Mouse (Mus musculus) liver, embryonic 12.5 days (tissue): ENCODE measurements around the gene Orc1. TPM values are rescaled to one million over a fixed set of nuclear protein-coding genes. Genes with fewer than 3 reads are reported as not detected.
A peak's percentile ranks its signal among the peaks of the same experiment; 100 is the strongest.

Experiments used
- ATAC-seq: fragments of 200-750 bp; cut with Nextera tagmentation; 2 replicates; pipeline ENCODE4 v1.8.0; 2017; ENCODE audit warnings: moderate number of reproducible peaks, mild to moderate bottlenecking, moderate library complexity
- H3K27ac ChIP-seq: fragments of 300-500 bp; sonication (generic); 2 replicates; pipeline ENCODE4 v1.5.1; 2016; ENCODE audit warnings: mild to moderate bottlenecking
- H3K27me3 ChIP-seq: fragments of 300-500 bp; sonication (generic); replicated peaks from 2 replicates; pipeline ENCODE4 v1.6.1; 2016; ENCODE audit warnings: mild to moderate bottlenecking, moderate library complexity
- H3K36me3 ChIP-seq: fragments of 300-500 bp; sonication (generic); 2 replicates; pipeline ENCODE4 v1.6.1; 2016; ENCODE audit warnings: mild to moderate bottlenecking, moderate library complexity
- H3K4me1 ChIP-seq: fragments of 300-500 bp; sonication (generic); 2 replicates; pipeline ENCODE4 v1.6.1; 2016
- H3K4me2 ChIP-seq: fragments of 300-500 bp; sonication (generic); 2 replicates; pipeline ENCODE4 v1.6.1; 2016; ENCODE audit warnings: mild to moderate bottlenecking, moderate library complexity
- H3K4me3 ChIP-seq: fragments of 300-500 bp; sonication (generic); 2 replicates; pipeline ENCODE4 v1.5.1; 2016; ENCODE audit warnings: mild to moderate bottlenecking, moderate library complexity
- H3K9ac ChIP-seq: fragments of 300-500 bp; sonication (generic); 2 replicates; pipeline ENCODE4 v1.6.1; 2016; ENCODE audit warnings: mild to moderate bottlenecking, moderate library complexity
- H3K9me3 ChIP-seq: fragments of 300-500 bp; sonication (generic); replicated peaks from 2 replicates; pipeline ENCODE4 v1.6.1; 2016; ENCODE audit warnings: mild to moderate bottlenecking, moderate library complexity
- WGBS: fragments of 180-500 bp; shearing (Covaris S2); methylation state at CpG from one replicate; pipeline ENCODE4 v1.1.7; 2016; ENCODE audit not compliant: insufficient replicate concordance; 5-methylcytosine and 5-hydroxymethylcytosine counted together
- polyA plus RNA-seq: library from polyadenylated mRNA; unstranded; fragments of >200 nt; fragmentation: Nextera tagmentation; extraction: Ambion mirVana; gene quantifications from 2 replicates; pipeline ENCODE4 v1.2.1, GENCODE M21; 2016

Gene Orc1
- polyA plus RNA-seq, 1 experiment from 2014 or later, result 29.0 TPM

DNA sequence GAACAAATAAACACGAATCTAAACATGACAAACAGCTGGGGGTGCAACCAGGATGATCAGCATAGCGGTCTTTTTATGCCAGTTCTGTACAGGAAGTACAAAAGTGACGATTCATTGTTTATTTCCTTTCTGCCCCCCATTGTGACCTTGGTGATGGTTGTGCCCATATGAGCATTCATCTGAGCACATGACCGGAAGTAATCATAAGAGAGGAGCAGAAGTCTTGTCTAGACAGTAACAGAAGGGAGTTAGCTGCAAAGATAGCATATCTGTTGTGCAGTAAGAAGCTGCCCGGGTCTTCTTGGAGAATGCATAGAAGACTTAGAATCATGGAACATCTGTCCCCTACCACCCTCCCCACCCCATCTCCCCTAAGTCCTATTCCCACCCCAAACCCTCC is 59.5 kb downstream of the Orc1 start:
- peak; percentile 74 for ATAC-seq
- H3K4me3 ChIP-seq, result no peak overlapping the region
- H3K4me2 ChIP-seq, result no peak overlapping the region
- H3K4me1 ChIP-seq, result peaks cover 26% of the 10 kb centered on the region
- WGBS, result 45% methylated on average over 5 of the region's 5 CpGs
- no peaks in the 10 kb centered on the region for H3K27me3 ChIP-seq
- no peaks in the 10 kb centered on the region for H3K9me3 ChIP-seq
- H3K36me3 ChIP-seq, result peaks cover 34% of the 10 kb centered on the region
- H3K27ac ChIP-seq, result 0 out of 2 replicates have a peak overlapping the region, but pooled peaks have one; percentile 22
- H3K9ac ChIP-seq, result 0 out of 2 replicates have a peak overlapping the region, but pooled peaks have one; percentile 1

- Histone ChIP-seq H3K4me3 (no peak overlapping the region), H3K4me2 (no peak overlapping the region), H3K9ac (no peak overlapping the region), H3K4me1 (no peaks in the 10 kb centered on the region), H3K27me3 (no peaks in the 10 kb centered on the region), H3K9me3 (no peaks in the 10 kb centered on the region), H3K36me3 (no peaks in the 10 kb centered on the region), H3K27ac (no peak overlapping the region)
- peak; percentile 32; the same call in 1 of the 2 replicates for ATAC-seq
- WGBS, result 54% methylated on average over 2 of the region's 2 CpGs
Measured at GRCm38 (mm10) chr4:108664407-108664806, 85.2 kb downstream of the Orc1 start.

Other genes starting within 250 kb of the Orc1 start
- gene Shisal2a, start 196.1 kb upstream of the Orc1 start, polyA plus RNA-seq, result 0.32 TPM in 1 of 2 replicates, not detected in the other
- gene Gpx7, start 172.5 kb upstream of the Orc1 start, polyA plus RNA-seq, result 12.3 and 13.6 TPM in 2 replicates
- gene Tut4, start 120.0 kb upstream of the Orc1 start, polyA plus RNA-seq, result 25.2 and 29.0 TPM in 2 replicates
- gene Prpf38a, start 87 bp upstream of the Orc1 start, polyA plus RNA-seq, result 62.4 and 65.8 TPM in 2 replicates
- 18.9 and 20.2 TPM in 2 replicates for gene Cc2d1b, start 40.5 kb downstream of the Orc1 start, polyA plus RNA-seq
- 0.13 and 0.33 TPM in 2 replicates for gene 3110021N24Rik, start 140.2 kb downstream of the Orc1 start, polyA plus RNA-seq
- 0.89 and 0.91 TPM in 2 replicates for gene Zfyve9, start 201.4 kb downstream of the Orc1 start, polyA plus RNA-seq